Mouse (Mus musculus) small intestine, adult 2 months (tissue): ENCODE results near the gene Slc41a3. TPM values are rescaled to one million over a fixed set of nuclear protein-coding genes. Genes with fewer than 3 reads are reported as not detected.
A peak's percentile ranks its signal among the peaks of the same experiment; 100 is the strongest.

ENCODE experiments used
- H3K27ac ChIP-seq: fragments of 200-500 bp; 2 replicates; pipeline ENCODE4 v1.5.1; 2012; ENCODE audit warnings: low read depth, low read length, control low read depth, inconsistent platforms; ENCODE audit not compliant: insufficient read depth
- H3K27me3 ChIP-seq: fragments of 200-500 bp; 2 replicates; pipeline ENCODE4 v1.6.1; 2012; ENCODE audit warnings: mild to moderate bottlenecking, moderate library complexity, low read length, inconsistent platforms; ENCODE audit not compliant: control insufficient read depth, insufficient read depth
- H3K36me3 ChIP-seq: fragments of 200-500 bp; 2 replicates; pipeline ENCODE4 v1.6.1; 2012; ENCODE audit warnings: mild to moderate bottlenecking, low read length, control low read depth, inconsistent platforms; ENCODE audit not compliant: control insufficient read depth, insufficient read depth
- H3K4me1 ChIP-seq: fragments of 200-500 bp; 2 replicates; pipeline ENCODE4 v1.6.1; 2012; ENCODE audit warnings: low read length, inconsistent platforms, mixed read lengths; ENCODE audit not compliant: control insufficient read depth, insufficient read depth, insufficient read length
- H3K4me3 ChIP-seq: fragments of 200-500 bp; 2 replicates; pipeline ENCODE4 v1.5.1; 2012; ENCODE audit warnings: low read depth, mild to moderate bottlenecking, control low read depth, inconsistent platforms, low read length, moderate library complexity
- CTCF ChIP-seq: fragments of 200-500 bp; IDR thresholded peaks from 2 replicates; pipeline ENCODE4 v1.5.1; 2012; ENCODE audit warnings: low read depth, mild to moderate bottlenecking, control low read depth, inconsistent platforms, low read length, moderate library complexity, mixed read lengths; ENCODE audit not compliant: insufficient replicate concordance, insufficient read length; ENCODE audit errors: extremely low read depth
- POLR2A ChIP-seq: fragments of 200-500 bp; IDR thresholded peaks from 2 replicates; pipeline ENCODE4 v1.6.1; 2012; ENCODE audit warnings: low read depth, mild to moderate bottlenecking, control low read depth, inconsistent platforms, low read length, moderate library complexity
- WGBS: fragments of 180-500 bp; shearing (Covaris S2); methylation state at CpG from one replicate; pipeline ENCODE4 v1.1.7; 2018; 5-methylcytosine and 5-hydroxymethylcytosine counted together
- polyA plus RNA-seq: library from polyadenylated mRNA; depleted of rRNA; stranded (reverse); fragments of >200 nt; gene quantifications from 2 replicates; pipeline ENCODE4 v1.2.3, GENCODE M21; 2012

Slc41a3 gene
- polyA plus RNA-seq, 1 experiment = 10.7 TPM

- Histone ChIP-seq H3K36me3 (peaks cover 41% of the 10 kb centered on the region), H3K4me1 (peaks cover 16% of the 10 kb centered on the region)
Measured at GRCm38 (mm10) chr6:90564240-90564639, 40.3 kb upstream of the Slc41a3 start.

GRCm38 (mm10) chr6:90565357-90566215, 38.9 kb upstream of the Slc41a3 start:
- TF ChIP-seq POLR2A = no peak
- TF ChIP-seq CTCF = no peak
- Histone ChIP-seq H3K4me1 (peaks cover 17% of the 10 kb centered on the region), H3K36me3 (peaks cover 38% of the 10 kb centered on the region), H3K4me3 (no peak overlapping the region), H3K27me3 (no peaks in the 10 kb centered on the region), H3K27ac (no peak overlapping the region)
- 48% methylated on average over 13 of the region's 13 CpGs for WGBS

More at GRCm38 (mm10) chr6:90564240-90564639, 40.3 kb upstream of the Slc41a3 start:
- 92% methylated on average over 9 of the region's 9 CpGs for WGBS
- Histone ChIP-seq H3K27me3 (no peaks in the 10 kb centered on the region), H3K4me3 (no peak overlapping the region), H3K27ac (no peak overlapping the region)
- TF ChIP-seq POLR2A = no peak
- TF ChIP-seq CTCF = no peak

- H3K36me3 ChIP-seq = peaks cover 37% of the 10 kb centered on the region
Measured at GRCm38 (mm10) chr6:90567486-90567885, 37.0 kb upstream of the Slc41a3 start.

GRCm38 (mm10) chr6:90567928-90568327, 36.6 kb upstream of the Slc41a3 start:
- Histone ChIP-seq H3K27ac (no peak overlapping the region), H3K4me1 (peaks cover 21% of the 10 kb centered on the region), H3K27me3 (no peaks in the 10 kb centered on the region), H3K36me3 (peaks cover 36% of the 10 kb centered on the region), H3K4me3 (no peak overlapping the region)
- 83% methylated on average over 3 of the region's 3 CpGs for WGBS
- no peak for TF ChIP-seq CTCF
- TF ChIP-seq POLR2A = no peak

More at GRCm38 (mm10) chr6:90567486-90567885, 37.0 kb upstream of the Slc41a3 start:
- TF ChIP-seq CTCF = no peak
- TF ChIP-seq POLR2A = no peak
- no peak overlapping the region for H3K4me3 ChIP-seq
- H3K27me3 ChIP-seq = no peaks in the 10 kb centered on the region
- 84% methylated on average over 3 of the region's 3 CpGs for WGBS
- no peak overlapping the region for H3K27ac ChIP-seq
- H3K4me1 ChIP-seq = peaks cover 21% of the 10 kb centered on the region

- WGBS = 87% methylated on average over 4 of the region's 4 CpGs
- TF ChIP-seq CTCF = no peak
Measured at GRCm38 (mm10) chr6:90568721-90569120, 35.8 kb upstream of the Slc41a3 start.

GRCm38 (mm10) chr6:90569736-90570383, 34.7 kb upstream of the Slc41a3 start:
- H3K4me1 ChIP-seq = peaks cover 21% of the 10 kb centered on the region
- peak; percentile 4; the same call in 1 of the 2 replicates for TF ChIP-seq CTCF
- no peak; the same call in 1 of the 2 replicates for TF ChIP-seq POLR2A
- no peak overlapping the region for H3K4me3 ChIP-seq
- peaks cover 24% of the 10 kb centered on the region for H3K36me3 ChIP-seq
- no peaks in the 10 kb centered on the region for H3K27me3 ChIP-seq
- WGBS = 18% methylated on average over 12 of the region's 12 CpGs
- H3K27ac ChIP-seq = peak overlapping the region; percentile 84

More at GRCm38 (mm10) chr6:90568721-90569120, 35.8 kb upstream of the Slc41a3 start:
- no peak overlapping the region for H3K27ac ChIP-seq
- peaks cover 29% of the 10 kb centered on the region for H3K36me3 ChIP-seq
- H3K4me1 ChIP-seq = peaks cover 21% of the 10 kb centered on the region
- no peak overlapping the region for H3K4me3 ChIP-seq
- no peaks in the 10 kb centered on the region for H3K27me3 ChIP-seq

- Histone ChIP-seq H3K27ac (peak overlapping the region; percentile 84), H3K4me3 (no peak overlapping the region), H3K4me1 (peaks cover 21% of the 10 kb centered on the region), H3K36me3 (peaks cover 21% of the 10 kb centered on the region), H3K27me3 (no peaks in the 10 kb centered on the region)
- TF ChIP-seq POLR2A (no peak), CTCF (no peak)
- WGBS = 34% methylated on average over 8 of the region's 8 CpGs
Measured at GRCm38 (mm10) chr6:90570392-90570791, 34.1 kb upstream of the Slc41a3 start.
